Mouse (Mus musculus) heart, postnatal 0 days (tissue): ENCODE data around the gene Parm1. TPM values are rescaled to one million over a fixed set of nuclear protein-coding genes. Genes with fewer than 3 reads are reported as not detected.

Experiments used
- ATAC-seq: fragments of 200-750 bp; cut with Nextera tagmentation; 2 replicates; pipeline ENCODE4 v1.8.0; 2017; ENCODE audit warnings: low read depth, moderate number of reproducible peaks, moderate library complexity; ENCODE audit not compliant: insufficient read depth
- DNase-seq: peaks from one replicate; pipeline ENCODE4 v3.0.0-alpha.2; 2016; ENCODE audit warnings: low spot score
- H3K27ac ChIP-seq: fragments of 300-500 bp; sonication (generic); 2 replicates; pipeline ENCODE4 v1.5.1; 2014; ENCODE audit warnings: low read depth, mild to moderate bottlenecking
- H3K27me3 ChIP-seq: fragments of 300-500 bp; sonication (generic); 2 replicates; pipeline ENCODE4 v1.6.1; 2014; ENCODE audit warnings: low read length, mixed read lengths; ENCODE audit not compliant: control insufficient read depth, insufficient read depth
- H3K36me3 ChIP-seq: fragments of 300-500 bp; sonication (generic); replicated peaks from 2 replicates; pipeline ENCODE4 v1.6.1; 2014; ENCODE audit warnings: low read length, mixed read lengths; ENCODE audit not compliant: control insufficient read depth, insufficient read depth
- H3K4me1 ChIP-seq: fragments of 300-500 bp; sonication (generic); 2 replicates; pipeline ENCODE4 v1.6.1; 2014; ENCODE audit warnings: antibody characterized with exemption; ENCODE audit not compliant: control insufficient read depth, insufficient read depth
- H3K4me2 ChIP-seq: fragments of 300-500 bp; sonication (generic); 2 replicates; pipeline ENCODE4 v1.6.1; 2014; ENCODE audit warnings: low read depth, mild to moderate bottlenecking, low read length, moderate library complexity
- H3K4me3 ChIP-seq: fragments of 300-500 bp; sonication (generic); 2 replicates; pipeline ENCODE4 v1.5.1; 2014; ENCODE audit warnings: low read depth, low read length
- H3K9ac ChIP-seq: fragments of 300-500 bp; sonication (generic); replicated peaks from 2 replicates; pipeline ENCODE4 v1.6.1; 2014; ENCODE audit warnings: low read depth, low read length, mixed read lengths
- H3K9me3 ChIP-seq: fragments of 300-500 bp; sonication (generic); replicated peaks from 2 replicates; pipeline ENCODE4 v1.6.1; 2016; ENCODE audit warnings: low read length; ENCODE audit not compliant: control insufficient read depth
- CTCF ChIP-seq: IDR thresholded peaks from 2 replicates; pipeline ENCODE4 v1.5.1; 2016; ENCODE audit warnings: antibody characterized with exemption, control low read depth, low read depth
- EP300 ChIP-seq: IDR thresholded peaks from 2 replicates; pipeline ENCODE4 v1.6.1; 2016; ENCODE audit warnings: antibody characterized with exemption, low read depth
- WGBS: fragments of 180-500 bp; shearing (Covaris S2); extraction: QIAGEN DNeasy Blood & Tissue Kit; methylation state at CpG from one replicate; pipeline ENCODE4 v1.1.7; 2014; 5-methylcytosine and 5-hydroxymethylcytosine counted together
- polyA plus RNA-seq: library from polyadenylated mRNA; unstranded; fragments of >200 nt; fragmentation: Nextera tagmentation; extraction: Ambion mirVana; gene quantifications from 2 replicates; pipeline ENCODE4 v1.2.1, GENCODE M21; 2015
- total RNA-seq: library from RNA; depleted of rRNA; stranded (reverse); fragments of >200 nt; gene quantifications from 2 replicates; pipeline ENCODE4 v1.2.3, GENCODE M21; 2014; ENCODE audit warnings: low replicate concordance

The Parm1 gene
- total and polyA plus RNA-seq, 2 experiments from 2014 or later: 25.9 to 39.6 TPM

DNA sequence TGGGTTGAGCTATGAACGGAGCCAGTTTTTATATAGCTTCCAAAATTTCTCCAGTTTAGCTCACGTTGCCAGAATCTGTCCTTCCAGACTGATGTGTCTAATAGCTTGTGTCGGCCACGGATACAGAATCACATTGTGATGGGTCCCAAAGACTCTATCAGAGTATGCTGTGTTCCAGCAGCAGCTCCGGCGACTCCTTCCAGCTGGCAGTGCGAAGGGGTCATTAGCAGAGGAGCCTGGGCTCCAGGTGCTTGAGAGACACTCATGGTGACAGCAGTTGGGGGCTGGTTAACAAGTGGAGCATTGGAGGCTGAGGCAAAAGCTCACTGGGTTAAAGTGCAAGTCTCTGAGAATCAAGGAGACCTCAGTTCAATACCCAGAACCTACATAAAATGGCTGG is 61.5 kb downstream of the Parm1 start:
- Histone ChIP-seq H3K4me1 (peaks cover 38% of the 10 kb centered on the region; the same call in 1 of the 2 replicates), H3K4me2 (no peak overlapping the region), H3K36me3 (no peaks in the 10 kb centered on the region), H3K27ac (peak overlapping the region; percentile 30; the same call in 1 of the 2 replicates), H3K4me3 (no peak overlapping the region), H3K9ac (no peak overlapping the region), H3K9me3 (no peaks in the 10 kb centered on the region), H3K27me3 (no peaks in the 10 kb centered on the region)
- TF ChIP-seq CTCF (no peak), EP300 (no peak)
- no peak for ATAC-seq
- no peak for DNase-seq
- WGBS: 58% methylated on average over 7 of the region's 7 CpGs

DNA sequence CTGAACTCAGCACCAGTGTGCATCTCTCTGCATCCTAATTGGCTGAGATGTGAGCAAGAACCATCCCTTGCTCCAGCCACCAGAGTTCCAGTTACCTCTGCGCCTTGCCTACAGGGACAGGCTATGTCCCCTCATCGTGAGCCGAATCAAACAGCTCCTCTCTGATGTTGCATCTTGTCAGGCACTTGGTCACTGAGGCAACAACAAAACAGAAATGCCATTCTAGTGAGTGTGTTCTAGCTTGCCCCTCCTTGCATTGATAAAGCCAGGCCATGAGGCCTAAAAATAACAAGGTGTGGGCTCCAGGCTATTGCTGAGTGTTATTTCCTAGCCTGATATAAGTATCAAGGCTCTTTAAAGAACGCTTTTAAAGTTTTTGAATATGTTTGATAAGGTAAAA is 64.4 kb downstream of the Parm1 start:
- Histone ChIP-seq H3K27me3 (no peaks in the 10 kb centered on the region), H3K4me2 (no peak overlapping the region), H3K36me3 (no peaks in the 10 kb centered on the region), H3K4me1 (peaks cover 29% of the 10 kb centered on the region), H3K9ac (no peak overlapping the region), H3K4me3 (no peak overlapping the region), H3K9me3 (no peaks in the 10 kb centered on the region), H3K27ac (peak overlapping the region; percentile 65)
- DNase-seq (peak; percentile 47), ATAC-seq (peak; percentile 59)
- WGBS: 36% methylated on average over 4 of the region's 4 CpGs
- TF ChIP-seq EP300 (no peak), CTCF (no peak)

DNA sequence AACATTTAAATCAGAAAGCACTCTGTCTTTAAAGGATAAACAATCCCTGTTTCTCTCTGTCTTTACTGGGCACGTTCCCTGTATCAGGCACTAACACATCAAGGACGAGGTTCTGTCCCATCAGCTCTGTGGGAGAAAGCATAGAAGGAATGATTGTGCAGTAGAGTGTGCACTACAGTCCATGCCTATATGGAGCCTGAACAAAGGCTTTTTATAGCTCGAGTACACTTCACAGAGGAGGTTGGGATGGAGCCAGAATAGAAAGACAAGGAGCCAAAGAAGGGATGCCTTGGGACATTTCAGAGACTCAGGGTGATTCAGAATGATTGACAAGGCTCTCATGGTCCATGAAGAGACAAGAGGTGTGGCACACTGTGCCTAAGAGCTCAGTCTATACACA is 68.8 kb downstream of the Parm1 start:
- H3K4me3 ChIP-seq: no peak overlapping the region
- peak; percentile 41; the same call in 1 of the 2 replicates for ATAC-seq
- peak; percentile 43 for DNase-seq
- no peak overlapping the region for H3K9ac ChIP-seq
- no peaks in the 10 kb centered on the region for H3K9me3 ChIP-seq
- no peaks in the 10 kb centered on the region for H3K27me3 ChIP-seq
- TF ChIP-seq CTCF (no peak), EP300 (no peak)
- peak overlapping the region; percentile 47 for H3K27ac ChIP-seq
- peaks cover 12% of the 10 kb centered on the region for H3K4me1 ChIP-seq
- WGBS: 17% methylated on average over 3 of the region's 3 CpGs
- no peak overlapping the region for H3K4me2 ChIP-seq
- no peaks in the 10 kb centered on the region for H3K36me3 ChIP-seq

DNA sequence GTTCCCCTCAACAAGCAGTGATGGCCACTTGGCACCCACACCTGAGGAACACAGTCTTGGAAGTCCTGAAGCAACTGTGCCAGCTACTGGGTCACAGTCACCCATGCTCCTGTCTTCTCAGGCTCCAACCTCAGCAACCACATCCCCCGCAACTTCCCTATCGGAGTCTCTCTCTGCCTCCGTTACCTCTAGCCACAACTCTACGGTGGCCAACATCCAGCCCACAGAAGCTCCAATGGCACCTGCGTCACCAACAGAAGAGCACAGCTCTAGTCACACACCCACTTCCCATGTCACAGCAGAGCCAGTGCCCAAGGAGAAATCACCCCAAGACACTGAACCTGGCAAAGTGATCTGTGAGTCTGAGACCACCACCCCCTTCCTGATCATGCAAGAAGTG is 76.7 kb downstream of the Parm1 start:
- no peak overlapping the region for H3K4me2 ChIP-seq
- no peak overlapping the region for H3K4me3 ChIP-seq
- H3K4me1 ChIP-seq: peaks cover 4% of the 10 kb centered on the region; the same call in 1 of the 2 replicates
- DNase-seq: no peak
- no peak overlapping the region for H3K9ac ChIP-seq
- WGBS: 93% methylated on average over 5 of the region's 5 CpGs
- no peaks in the 10 kb centered on the region for H3K9me3 ChIP-seq
- H3K36me3 ChIP-seq: peaks cover 8% of the 10 kb centered on the region; the same call in 1 of the 2 replicates
- no peak for ATAC-seq
- TF ChIP-seq EP300 (no peak), CTCF (no peak)
- H3K27ac ChIP-seq: no peak overlapping the region
- no peaks in the 10 kb centered on the region for H3K27me3 ChIP-seq

DNA sequence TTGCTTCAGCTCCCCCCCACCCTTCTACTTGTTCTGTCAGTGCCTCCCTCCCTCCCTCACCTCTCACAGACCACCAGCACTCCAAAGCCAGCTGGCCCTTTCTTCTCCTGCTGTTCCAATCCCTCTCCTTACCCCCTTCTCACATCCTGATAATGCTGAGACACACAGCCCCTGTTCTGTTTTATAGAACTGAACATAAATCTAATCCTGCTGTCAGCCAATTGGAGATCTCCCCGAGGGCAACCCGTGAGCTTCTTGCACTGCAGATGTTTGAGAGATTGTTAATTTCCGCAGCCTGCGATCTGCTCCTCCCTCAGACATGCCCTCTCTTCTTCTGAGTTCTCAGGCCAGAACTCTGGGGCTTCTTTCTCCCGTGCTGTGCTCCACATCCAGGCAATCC is 79.8 kb downstream of the Parm1 start:
- TF ChIP-seq EP300 (no peak), CTCF (no peak)
- H3K4me1 ChIP-seq: peaks cover 4% of the 10 kb centered on the region; the same call in 1 of the 2 replicates
- no peak overlapping the region for H3K27ac ChIP-seq
- peaks cover 8% of the 10 kb centered on the region for H3K36me3 ChIP-seq
- 66% methylated on average over 5 of the region's 5 CpGs for WGBS
- no peak overlapping the region for H3K9ac ChIP-seq
- H3K4me2 ChIP-seq: no peak overlapping the region
- ATAC-seq (no peak), DNase-seq (no peak)
- no peaks in the 10 kb centered on the region for H3K9me3 ChIP-seq
- H3K27me3 ChIP-seq: no peaks in the 10 kb centered on the region
- H3K4me3 ChIP-seq: no peak overlapping the region

DNA sequence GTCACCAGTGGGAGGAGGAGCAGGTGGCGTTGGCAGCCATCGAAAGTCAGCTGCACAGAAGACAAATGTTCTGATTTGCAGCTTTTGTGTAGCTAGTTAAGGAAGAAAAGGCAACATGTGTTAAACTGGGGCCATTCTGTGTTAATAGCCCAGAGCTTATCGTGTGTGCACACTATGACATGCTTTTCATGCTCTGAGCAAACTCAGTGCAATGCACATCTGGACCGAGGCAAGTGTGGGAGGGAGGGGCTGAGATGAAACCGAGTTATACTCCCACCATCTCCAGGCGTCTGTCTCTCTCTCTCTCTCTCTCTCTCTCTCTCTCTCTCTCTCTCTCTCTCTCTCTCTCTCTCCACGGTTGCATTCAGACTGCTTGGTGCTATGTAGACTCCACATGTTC is 82.4 kb downstream of the Parm1 start:
- whole genome bisulfite sequencing: 63% methylated on average over 7 of the region's 7 CpGs

More for the DNA sequence above, 82.4 kb downstream of the Parm1 start:
- Histone ChIP-seq H3K9me3 (no peaks in the 10 kb centered on the region), H3K4me1 (peaks cover 3% of the 10 kb centered on the region; the same call in 1 of the 2 replicates), H3K27me3 (no peaks in the 10 kb centered on the region), H3K9ac (no peak overlapping the region), H3K4me3 (no peak overlapping the region), H3K36me3 (no peaks in the 10 kb centered on the region; the same call in 1 of the 2 replicates), H3K27ac (no peak overlapping the region), H3K4me2 (no peak overlapping the region)
- no peak for DNase-seq
- ATAC-seq: no peak
- no peak for TF ChIP-seq CTCF
- no peak for TF ChIP-seq EP300
